Mouse (Mus musculus) embryonic facial prominence, embryonic 14.5 days (tissue): ENCODE results near the gene Cdkl1. TPM values are rescaled to one million over a fixed set of nuclear protein-coding genes. Genes with fewer than 3 reads are reported as not detected.

ENCODE experiments used
- ATAC-seq: fragments of 200-750 bp; cut with Nextera tagmentation; 2 replicates; pipeline ENCODE4 v1.8.0; 2017; ENCODE audit warnings: low read depth, moderate number of reproducible peaks, moderate TSS enrichment
- DNase-seq: peaks from one replicate; pipeline ENCODE4 v3.0.0-alpha.2; 2015; ENCODE audit warnings: low spot score
- H3K27ac ChIP-seq: fragments of 300-500 bp; sonication (generic); replicated peaks from 2 replicates; pipeline ENCODE4 v1.5.1; 2014; ENCODE audit warnings: low read depth, mild to moderate bottlenecking, low read length, moderate library complexity
- H3K27me3 ChIP-seq: fragments of 300-500 bp; sonication (generic); replicated peaks from 2 replicates; pipeline ENCODE4 v1.6.1; 2014; ENCODE audit warnings: low read length; ENCODE audit not compliant: control insufficient read depth, insufficient read depth
- H3K36me3 ChIP-seq: fragments of 300-500 bp; sonication (generic); 2 replicates; pipeline ENCODE4 v1.6.1; 2014; ENCODE audit warnings: low read length, mixed read lengths; ENCODE audit not compliant: control insufficient read depth, insufficient read depth
- H3K4me1 ChIP-seq: fragments of 300-500 bp; sonication (generic); 2 replicates; pipeline ENCODE4 v1.6.1; 2014; ENCODE audit warnings: antibody characterized with exemption, low read length; ENCODE audit not compliant: control insufficient read depth, insufficient read depth
- H3K4me2 ChIP-seq: fragments of 300-500 bp; sonication (generic); 2 replicates; pipeline ENCODE4 v1.6.1; 2014; ENCODE audit warnings: low read depth, mild to moderate bottlenecking, low read length, moderate library complexity, mixed read lengths
- H3K4me3 ChIP-seq: fragments of 300-500 bp; sonication (generic); 2 replicates; pipeline ENCODE4 v1.5.1; 2014; ENCODE audit warnings: low read depth, mild to moderate bottlenecking, low read length
- H3K9ac ChIP-seq: fragments of 300-500 bp; sonication (generic); 2 replicates; pipeline ENCODE4 v1.6.1; 2014; ENCODE audit warnings: low read depth, mild to moderate bottlenecking, low read length, moderate library complexity, mixed read lengths
- H3K9me3 ChIP-seq: fragments of 300-500 bp; sonication (generic); 2 replicates; pipeline ENCODE4 v1.6.1; 2016; ENCODE audit warnings: low read length; ENCODE audit not compliant: control insufficient read depth
- WGBS: fragments of 180-500 bp; shearing (Covaris S2); extraction: QIAGEN DNeasy Blood & Tissue Kit; methylation state at CpG from one replicate; pipeline ENCODE4 v1.1.7; 2014; 5-methylcytosine and 5-hydroxymethylcytosine counted together
- polyA plus RNA-seq: library from polyadenylated mRNA; unstranded; fragments of >200 nt; fragmentation: Nextera tagmentation; extraction: Ambion mirVana; gene quantifications from 2 replicates; pipeline ENCODE4 v1.2.1, GENCODE M21; 2014

The Cdkl1 gene
- polyA plus RNA-seq, 1 experiment from 2014 or later = 2.9 TPM

- Histone ChIP-seq H3K36me3 (peaks cover 77% of the 10 kb centered on the region), H3K4me2 (no peak overlapping the region), H3K9ac (no peak overlapping the region), H3K4me3 (no peak overlapping the region), H3K27me3 (no peaks in the 10 kb centered on the region), H3K9me3 (no peaks in the 10 kb centered on the region), H3K27ac (no peak overlapping the region), H3K4me1 (no peaks in the 10 kb centered on the region)
- ATAC-seq (no peak), DNase-seq (no peak)
- 66% methylated on average over 3 of the region's 3 CpGs for WGBS
Observed at GRCm38 (mm10) chr12:69812986-69813385, 21.9 kb upstream of the Cdkl1 start.

- WGBS = 24% methylated on average over 1 of the region's 1 CpGs
Observed at GRCm38 (mm10) chr12:69811976-69812375, 20.9 kb upstream of the Cdkl1 start.

GRCm38 (mm10) chr12:69809439-69809838 is 18.4 kb upstream of the Cdkl1 start:
- Histone ChIP-seq H3K4me3 (no peak overlapping the region), H3K36me3 (peaks cover 73% of the 10 kb centered on the region), H3K27ac (no peak overlapping the region), H3K4me1 (no peaks in the 10 kb centered on the region), H3K27me3 (no peaks in the 10 kb centered on the region), H3K9ac (no peak overlapping the region), H3K9me3 (no peaks in the 10 kb centered on the region), H3K4me2 (no peak overlapping the region)
- 68% methylated on average over 3 of the region's 3 CpGs for WGBS
- DNase-seq (peak; percentile 52), ATAC-seq (no peak)

More at GRCm38 (mm10) chr12:69811976-69812375, 20.9 kb upstream of the Cdkl1 start:
- peaks cover 75% of the 10 kb centered on the region for H3K36me3 ChIP-seq
- no peaks in the 10 kb centered on the region for H3K27me3 ChIP-seq
- DNase-seq (no peak), ATAC-seq (no peak)
- no peak overlapping the region for H3K9ac ChIP-seq
- H3K27ac ChIP-seq = no peak overlapping the region
- no peaks in the 10 kb centered on the region for H3K9me3 ChIP-seq
- H3K4me1 ChIP-seq = no peaks in the 10 kb centered on the region
- H3K4me2 ChIP-seq = no peak overlapping the region
- H3K4me3 ChIP-seq = no peak overlapping the region

GRCm38 (mm10) chr12:69807399-69807985 is 16.4 kb upstream of the Cdkl1 start:
- Histone ChIP-seq H3K36me3 (peaks cover 64% of the 10 kb centered on the region), H3K27ac (no peak overlapping the region), H3K27me3 (no peaks in the 10 kb centered on the region), H3K4me1 (no peaks in the 10 kb centered on the region), H3K9ac (no peak overlapping the region), H3K9me3 (no peaks in the 10 kb centered on the region), H3K4me3 (no peak overlapping the region), H3K4me2 (no peak overlapping the region)
- no peak for DNase-seq
- ATAC-seq = no peak
- WGBS = 47% methylated on average over 10 of the region's 11 CpGs

- Histone ChIP-seq H3K4me1 (no peaks in the 10 kb centered on the region), H3K4me2 (no peak overlapping the region), H3K27me3 (no peaks in the 10 kb centered on the region), H3K9ac (no peak overlapping the region), H3K27ac (no peak overlapping the region), H3K4me3 (no peak overlapping the region), H3K36me3 (peaks cover 61% of the 10 kb centered on the region), H3K9me3 (no peaks in the 10 kb centered on the region)
- WGBS = 88% methylated on average over 6 of the region's 6 CpGs
- DNase-seq (no peak), ATAC-seq (no peak)
Observed at GRCm38 (mm10) chr12:69805148-69805547, 14.1 kb upstream of the Cdkl1 start.

- H3K4me1 ChIP-seq = no peaks in the 10 kb centered on the region
- H3K4me2 ChIP-seq = no peak overlapping the region
- no peak for ATAC-seq
- H3K27me3 ChIP-seq = no peaks in the 10 kb centered on the region
- H3K4me3 ChIP-seq = no peak overlapping the region
- H3K27ac ChIP-seq = no peak overlapping the region
- 91% methylated on average over 10 of the region's 10 CpGs for WGBS
- H3K9ac ChIP-seq = no peak overlapping the region
- H3K9me3 ChIP-seq = no peaks in the 10 kb centered on the region
- H3K36me3 ChIP-seq = peaks cover 60% of the 10 kb centered on the region
- no peak for DNase-seq
Observed at GRCm38 (mm10) chr12:69804393-69805070, 13.5 kb upstream of the Cdkl1 start.

GRCm38 (mm10) chr12:69803196-69803595 is 12.1 kb upstream of the Cdkl1 start:
- 90% methylated on average over 4 of the region's 6 CpGs for WGBS
- H3K36me3 ChIP-seq = peaks cover 51% of the 10 kb centered on the region
- DNase-seq (no peak), ATAC-seq (no peak)
- no peak overlapping the region for H3K9ac ChIP-seq
- H3K9me3 ChIP-seq = no peaks in the 10 kb centered on the region
- H3K4me1 ChIP-seq = no peaks in the 10 kb centered on the region
- H3K27me3 ChIP-seq = no peaks in the 10 kb centered on the region
- no peak overlapping the region for H3K4me2 ChIP-seq
- no peak overlapping the region for H3K27ac ChIP-seq
- H3K4me3 ChIP-seq = no peak overlapping the region

GRCm38 (mm10) chr12:69800586-69800985 is 9.5 kb upstream of the Cdkl1 start:
- Histone ChIP-seq H3K9me3 (no peaks in the 10 kb centered on the region), H3K4me3 (no peak overlapping the region), H3K9ac (no peak overlapping the region), H3K4me1 (no peaks in the 10 kb centered on the region), H3K27ac (no peak overlapping the region), H3K36me3 (peaks cover 28% of the 10 kb centered on the region), H3K4me2 (no peak overlapping the region), H3K27me3 (no peaks in the 10 kb centered on the region)
- ATAC-seq = no peak
- 92% methylated on average over 4 of the region's 4 CpGs for WGBS
- DNase-seq = no peak

- WGBS = 84% methylated on average over 3 of the region's 3 CpGs
- ATAC-seq = no peak
Observed at GRCm38 (mm10) chr12:69796311-69796710, 5.2 kb upstream of the Cdkl1 start.

More at GRCm38 (mm10) chr12:69796311-69796710, 5.2 kb upstream of the Cdkl1 start:
- no peaks in the 10 kb centered on the region for H3K36me3 ChIP-seq
- H3K9me3 ChIP-seq = no peaks in the 10 kb centered on the region
- no peak overlapping the region for H3K27ac ChIP-seq
- H3K4me1 ChIP-seq = no peaks in the 10 kb centered on the region
- H3K4me2 ChIP-seq = no peak overlapping the region
- H3K27me3 ChIP-seq = no peaks in the 10 kb centered on the region; the same call in 1 of the 2 replicates
- H3K4me3 ChIP-seq = no peak overlapping the region
- DNase-seq = no peak
- H3K9ac ChIP-seq = no peak overlapping the region
